Mouse (Mus musculus) right cerebral cortex, adult 2 months (tissue): ENCODE measurements around the gene Ltf.

Experiments
- DNase-seq, 2 experiments: peaks; one replicate each; pipeline ENCODE4 v3.0.0; 2021 to 2022; ENCODE audit warnings: low spot score in 2 of 2

Gene Ltf

DNA sequence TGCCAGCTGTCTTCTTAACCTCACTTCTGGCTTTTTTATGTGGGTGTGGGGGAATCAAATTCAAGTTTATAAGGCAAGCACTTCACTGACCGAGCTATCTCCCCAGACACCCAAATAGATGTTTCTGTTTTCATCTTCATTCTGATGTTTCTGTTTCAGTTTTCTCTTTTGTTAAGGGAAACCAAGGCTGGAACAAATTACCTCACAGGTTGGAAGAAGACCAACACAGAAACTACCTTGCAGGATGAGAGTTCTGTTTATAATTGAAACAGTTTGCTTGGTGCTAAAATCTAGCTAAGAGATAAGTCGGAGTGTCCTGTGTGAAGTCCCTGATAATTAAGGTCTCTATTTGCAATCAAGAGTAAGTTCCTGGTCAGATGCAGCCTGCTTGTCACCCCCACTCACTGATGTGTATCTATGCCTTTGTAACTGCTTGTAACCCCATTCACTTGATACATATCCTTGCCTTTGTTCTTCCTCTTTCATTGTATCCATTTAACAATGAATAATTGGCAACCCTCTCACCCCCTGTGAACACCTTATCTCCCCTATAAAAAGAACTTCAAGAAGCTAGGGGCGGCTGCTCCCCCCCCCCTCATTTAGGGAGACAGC lies 68.0 kb downstream of the Ltf start:
- DNase-seq: no peak

DNA sequence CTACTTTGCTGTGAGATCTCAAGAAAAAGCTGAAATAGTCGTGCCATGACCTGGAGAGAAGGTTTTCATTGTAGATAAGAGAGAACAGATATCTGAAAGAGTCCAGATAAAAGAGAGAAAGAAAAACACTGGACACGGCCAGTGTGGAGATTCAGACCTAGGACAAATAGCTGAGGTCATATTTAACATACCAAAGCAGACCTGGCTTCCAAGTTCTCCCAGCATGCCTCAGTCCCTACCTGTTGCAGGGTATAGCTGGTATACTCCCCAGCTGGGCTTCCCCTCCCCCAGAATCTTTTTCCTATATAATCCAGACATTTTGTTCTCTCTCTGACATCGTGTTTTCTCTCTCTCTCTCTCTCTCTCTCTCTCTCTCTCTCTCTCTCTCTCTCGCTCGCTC lies 68.9 kb downstream of the Ltf start:
- no peak for DNase-seq

DNA sequence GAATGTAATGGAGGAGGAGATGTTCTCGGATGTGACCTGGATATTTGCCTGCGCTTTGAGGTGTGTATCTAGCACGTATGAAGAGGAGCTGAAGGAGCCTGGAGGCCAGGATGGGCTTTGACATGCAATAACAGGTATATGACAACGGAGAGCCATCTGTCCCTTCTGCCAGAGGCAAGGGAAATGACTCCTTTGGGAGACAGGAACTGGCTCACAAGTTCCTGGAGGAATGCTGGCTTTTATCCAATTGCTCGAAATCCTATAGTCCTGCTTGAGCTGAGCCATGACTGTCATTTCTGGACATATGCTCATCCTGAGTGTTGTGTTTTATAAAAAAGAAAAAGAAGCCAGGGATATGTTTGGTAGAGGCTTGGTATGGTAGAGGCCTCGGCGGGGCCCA lies 69.8 kb downstream of the Ltf start:
- DNase-seq: no peak
